Mouse (Mus musculus): ENCODE data around the gene Tex2.

DNA sequence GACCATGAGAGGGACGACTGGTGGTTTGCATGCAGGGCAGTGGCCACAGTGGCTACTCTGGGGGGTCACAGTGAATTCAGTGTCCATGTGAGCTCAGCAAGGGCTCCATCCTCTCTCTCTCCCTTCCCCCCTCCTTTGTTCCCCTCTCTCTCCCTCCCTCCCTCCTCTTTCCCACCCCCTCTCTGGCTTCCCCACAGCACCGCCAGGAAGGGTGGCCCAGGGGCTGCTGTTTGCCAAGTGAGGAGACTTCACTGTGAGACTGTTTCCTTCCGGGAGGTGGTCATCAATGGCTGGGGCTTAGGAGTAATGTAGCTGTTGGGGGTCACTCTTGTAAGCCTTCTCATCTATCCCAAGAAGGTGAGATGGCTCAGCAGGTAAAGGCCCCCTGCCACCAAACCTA, 92.8 kb downstream of the Tex2 start:
- no peak for TF ChIP-seq CTCF (IDR thresholded peaks at IDR 0.05; ENCODE audit: insufficient read depth, low read depth, low read length)
- TF ChIP-seq POLR2A (IDR thresholded peaks at IDR 0.05; ENCODE audit: insufficient read depth, low read depth, low read length), result no peak

Data from olfactory bulb, adult 2 months (tissue).